7 mouse cellular contexts compared by ENCODE assay signal in the genomic region with DNA sequence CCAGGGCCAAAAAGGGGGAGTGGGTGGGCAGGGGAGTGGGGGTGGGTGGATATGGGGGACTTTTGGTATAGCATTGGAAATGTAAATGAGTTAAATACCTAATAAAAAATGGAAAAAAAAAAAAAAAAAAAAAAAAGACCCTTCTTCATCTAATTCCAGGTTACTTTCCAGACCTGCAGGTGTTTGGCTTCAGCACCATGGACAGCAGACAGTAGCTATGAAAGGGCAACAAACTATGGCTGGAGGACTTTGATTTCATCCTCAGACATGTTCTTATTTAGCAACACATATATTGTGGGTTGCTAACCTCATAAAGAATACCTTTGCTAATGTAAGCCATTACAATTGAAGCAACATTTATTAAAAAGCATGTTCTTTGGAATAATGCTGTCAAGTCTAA.
DNase-seq lines count a peak whose midpoint lies in the region.
"Not testable (repeated sequence)": the region's sequence is repeated elsewhere in the genome, so short reads cannot be mapped to it uniquely, and the experiment has no call there.

No protein-coding gene starts in this region.

- not testable (repeated sequence) for H3K4me1 ChIP-seq in limb, embryonic 10.5 days

- H3K27ac ChIP-seq in limb, embryonic 10.5 days, result not testable (repeated sequence)

- not testable (repeated sequence) for H3K9me3 ChIP-seq in limb, embryonic 10.5 days (replicated peaks)

- H3K36me3 ChIP-seq in limb, embryonic 10.5 days, result not testable (repeated sequence)

- H3K27me3 ChIP-seq in limb, embryonic 10.5 days (ENCODE audit: low read depth, poor library complexity, severe bottlenecking), result not testable (repeated sequence)

- not testable (repeated sequence) for H3K4me3 ChIP-seq in limb, embryonic 10.5 days

- DNase-seq in NIH3T3 (ENCODE audit: low read depth), result peak; percentile 44
- peak; percentile 70 for DNase-seq in embryo, embryonic 10 days (ENCODE audit: low spot score)
- peak; percentile 24 for DNase-seq in gastrocnemius, postnatal 10 days
- peak; percentile 6 for DNase-seq in kidney, adult 18-20 months
- DNase-seq in limb, embryonic 10.5 days (ENCODE audit: low spot score), result peak; percentile 70
- peak; percentile 9 for DNase-seq in lung, postnatal 36 days
- peak; percentile 28 for DNase-seq in retina, postnatal 1 day

Comparison
In these comparisons a context has a peak if more than half of its experiments do, and no peak if none do; other contexts are left out.
1. DNase-seq: peak in every context shown above with its lines; median percentile 70 in embryo, embryonic 10 days; 70 in limb, embryonic 10.5 days; 44 in NIH3T3; 28 in retina, postnatal 1 day; 24 in gastrocnemius, postnatal 10 days; 9 in lung, postnatal 36 days; 6 in kidney, adult 18-20 months.